Mouse (Mus musculus): ENCODE data around the gene Mansc4. TPM values are rescaled to one million over a fixed set of nuclear protein-coding genes. Genes with fewer than 3 reads are reported as not detected.

Mansc4 gene
- polyA plus RNA-seq, 1 experiment from 2014 or later = 0.08 TPM

GRCm38 (mm10) chr6:147076878-147077277 lies 10.0 kb downstream of the Mansc4 start:
- Histone ChIP-seq H3K9ac (no peak overlapping the region), H3K36me3 (replicated peaks) (peaks cover 5% of the 10 kb centered on the region; the same call in 1 of the 2 replicates), H3K4me1 (replicated peaks) (no peaks in the 10 kb centered on the region), H3K27me3 (no peaks in the 10 kb centered on the region), H3K27ac (replicated peaks) (no peak overlapping the region), H3K4me2 (no peak overlapping the region), H3K9me3 (replicated peaks) (no peaks in the 10 kb centered on the region), H3K4me3 (replicated peaks) (no peak overlapping the region)
- WGBS (ENCODE audit: insufficient replicate concordance) = 79% methylated on average over 8 of the region's 8 CpGs
- ATAC-seq (ENCODE audit: insufficient read depth) = no peak

- 67% methylated on average over 5 of the region's 5 CpGs for WGBS (ENCODE audit: insufficient replicate concordance)
- Histone ChIP-seq H3K9me3 (replicated peaks) (no peaks in the 10 kb centered on the region), H3K27me3 (no peaks in the 10 kb centered on the region), H3K36me3 (replicated peaks) (peaks cover 13% of the 10 kb centered on the region), H3K4me1 (replicated peaks) (no peaks in the 10 kb centered on the region), H3K9ac (no peak overlapping the region), H3K4me3 (replicated peaks) (no peak overlapping the region), H3K27ac (replicated peaks) (no peak overlapping the region), H3K4me2 (no peak overlapping the region)
- ATAC-seq (ENCODE audit: insufficient read depth) = no peak
These were observed 10.9 kb downstream of the Mansc4 start for GRCm38 (mm10) chr6:147075808-147076387.

GRCm38 (mm10) chr6:147064944-147065261 lies 21.9 kb downstream of the Mansc4 start:
- ATAC-seq (ENCODE audit: insufficient read depth) = no peak
- WGBS (ENCODE audit: insufficient replicate concordance) = 70% methylated on average over 6 of the region's 6 CpGs

GRCm38 (mm10) chr6:147064226-147064943 lies 22.4 kb downstream of the Mansc4 start:
- no peak overlapping the region for H3K27ac ChIP-seq (replicated peaks)
- ATAC-seq (ENCODE audit: insufficient read depth) = no peak
- no peaks in the 10 kb centered on the region for H3K4me1 ChIP-seq (replicated peaks)
- H3K27me3 ChIP-seq = no peaks in the 10 kb centered on the region
- WGBS (ENCODE audit: insufficient replicate concordance) = 80% methylated on average over 10 of the region's 10 CpGs
- H3K4me3 ChIP-seq (replicated peaks) = no peak overlapping the region
- H3K4me2 ChIP-seq = no peak overlapping the region
- H3K36me3 ChIP-seq (replicated peaks) = peaks cover 52% of the 10 kb centered on the region
- H3K9ac ChIP-seq = no peak overlapping the region
- H3K9me3 ChIP-seq (replicated peaks) = no peaks in the 10 kb centered on the region

More at GRCm38 (mm10) chr6:147064944-147065261, 21.9 kb downstream of the Mansc4 start:
- H3K27me3 ChIP-seq = no peaks in the 10 kb centered on the region
- no peak overlapping the region for H3K4me2 ChIP-seq
- H3K4me3 ChIP-seq (replicated peaks) = no peak overlapping the region
- no peaks in the 10 kb centered on the region for H3K4me1 ChIP-seq (replicated peaks)
- H3K9ac ChIP-seq = no peak overlapping the region
- H3K9me3 ChIP-seq (replicated peaks) = no peaks in the 10 kb centered on the region
- no peak overlapping the region for H3K27ac ChIP-seq (replicated peaks)
- peaks cover 48% of the 10 kb centered on the region for H3K36me3 ChIP-seq (replicated peaks)

- H3K36me3 ChIP-seq (replicated peaks) = peaks cover 55% of the 10 kb centered on the region
- no peaks in the 10 kb centered on the region for H3K9me3 ChIP-seq (replicated peaks)
- 74% methylated on average over 7 of the region's 7 CpGs for WGBS (ENCODE audit: insufficient replicate concordance)
- no peaks in the 10 kb centered on the region for H3K27me3 ChIP-seq
- ATAC-seq (ENCODE audit: insufficient read depth) = no peak
- no peak overlapping the region for H3K4me2 ChIP-seq
- no peak overlapping the region for H3K9ac ChIP-seq
- no peak overlapping the region for H3K4me3 ChIP-seq (replicated peaks)
- no peak overlapping the region for H3K27ac ChIP-seq (replicated peaks)
- H3K4me1 ChIP-seq (replicated peaks) = no peaks in the 10 kb centered on the region
These were observed 24.1 kb downstream of the Mansc4 start for GRCm38 (mm10) chr6:147062694-147063093.

- H3K9ac ChIP-seq = no peak overlapping the region
- WGBS (ENCODE audit: insufficient replicate concordance) = 77% methylated on average over 7 of the region's 7 CpGs
- H3K9me3 ChIP-seq (replicated peaks) = no peaks in the 10 kb centered on the region
- H3K27ac ChIP-seq (replicated peaks) = no peak overlapping the region
- H3K36me3 ChIP-seq (replicated peaks) = peaks cover 52% of the 10 kb centered on the region
- H3K4me3 ChIP-seq (replicated peaks) = no peak overlapping the region
- H3K4me1 ChIP-seq (replicated peaks) = no peaks in the 10 kb centered on the region
- no peak for ATAC-seq (ENCODE audit: insufficient read depth)
- H3K27me3 ChIP-seq = no peaks in the 10 kb centered on the region
- H3K4me2 ChIP-seq = no peak overlapping the region
These were observed 24.8 kb downstream of the Mansc4 start for GRCm38 (mm10) chr6:147062034-147062433.

GRCm38 (mm10) chr6:147061630-147062029 lies 25.2 kb downstream of the Mansc4 start:
- Histone ChIP-seq H3K36me3 (replicated peaks) (peaks cover 52% of the 10 kb centered on the region), H3K4me1 (replicated peaks) (no peaks in the 10 kb centered on the region), H3K4me2 (no peak overlapping the region), H3K27me3 (no peaks in the 10 kb centered on the region), H3K4me3 (replicated peaks) (no peak overlapping the region), H3K27ac (replicated peaks) (no peak overlapping the region), H3K9me3 (replicated peaks) (no peaks in the 10 kb centered on the region), H3K9ac (no peak overlapping the region)
- no peak for ATAC-seq (ENCODE audit: insufficient read depth)
- WGBS (ENCODE audit: insufficient replicate concordance) = 76% methylated on average over 9 of the region's 9 CpGs

- Histone ChIP-seq H3K27ac (replicated peaks) (no peak overlapping the region), H3K4me1 (replicated peaks) (no peaks in the 10 kb centered on the region), H3K4me3 (replicated peaks) (no peak overlapping the region), H3K27me3 (no peaks in the 10 kb centered on the region), H3K9ac (no peak overlapping the region), H3K36me3 (replicated peaks) (peaks cover 59% of the 10 kb centered on the region), H3K9me3 (replicated peaks) (no peaks in the 10 kb centered on the region), H3K4me2 (no peak overlapping the region)
- no peak for ATAC-seq (ENCODE audit: insufficient read depth)
- 73% methylated on average over 7 of the region's 7 CpGs for WGBS (ENCODE audit: insufficient replicate concordance)
These were observed 27.5 kb downstream of the Mansc4 start for GRCm38 (mm10) chr6:147059326-147059725.

GRCm38 (mm10) chr6:147055374-147055977 lies 31.4 kb downstream of the Mansc4 start:
- H3K9me3 ChIP-seq (replicated peaks) = no peaks in the 10 kb centered on the region
- H3K4me2 ChIP-seq = no peak overlapping the region
- WGBS (ENCODE audit: insufficient replicate concordance) = 65% methylated on average over 10 of the region's 10 CpGs
- H3K27me3 ChIP-seq = no peaks in the 10 kb centered on the region
- H3K27ac ChIP-seq (replicated peaks) = no peak overlapping the region
- no peaks in the 10 kb centered on the region for H3K4me1 ChIP-seq (replicated peaks)
- peaks cover 52% of the 10 kb centered on the region for H3K36me3 ChIP-seq (replicated peaks)
- H3K9ac ChIP-seq = no peak overlapping the region
- ATAC-seq (ENCODE audit: insufficient read depth) = no peak
- H3K4me3 ChIP-seq (replicated peaks) = no peak overlapping the region

GRCm38 (mm10) chr6:147053785-147054646 lies 32.8 kb downstream of the Mansc4 start:
- Histone ChIP-seq H3K27ac (replicated peaks) (no peak overlapping the region), H3K4me2 (no peak overlapping the region), H3K9ac (no peak overlapping the region), H3K4me3 (replicated peaks) (no peak overlapping the region), H3K27me3 (no peaks in the 10 kb centered on the region), H3K36me3 (replicated peaks) (peaks cover 58% of the 10 kb centered on the region), H3K4me1 (replicated peaks) (no peaks in the 10 kb centered on the region), H3K9me3 (replicated peaks) (no peaks in the 10 kb centered on the region)
- no peak for ATAC-seq (ENCODE audit: insufficient read depth)
- 83% methylated on average over 19 of the region's 19 CpGs for WGBS (ENCODE audit: insufficient replicate concordance)

- Histone ChIP-seq H3K36me3 (replicated peaks) (peaks cover 64% of the 10 kb centered on the region), H3K9me3 (replicated peaks) (no peaks in the 10 kb centered on the region), H3K4me1 (replicated peaks) (no peaks in the 10 kb centered on the region), H3K27me3 (no peaks in the 10 kb centered on the region), H3K27ac (replicated peaks) (no peak overlapping the region), H3K4me2 (no peak overlapping the region), H3K9ac (no peak overlapping the region), H3K4me3 (replicated peaks) (no peak overlapping the region)
- WGBS (ENCODE audit: insufficient replicate concordance) = 83% methylated on average over 9 of the region's 9 CpGs
- no peak for ATAC-seq (ENCODE audit: insufficient read depth)
These were observed 34.4 kb downstream of the Mansc4 start for GRCm38 (mm10) chr6:147052440-147052839.
